20 mouse cellular contexts compared by ENCODE assay signal in genomic region chr8:71385212-71385835, GRCm38 (mm10). TPM values are rescaled to one million over a fixed set of nuclear protein-coding genes. Genes with fewer than 3 reads are reported as not detected.
DNase-seq lines count a peak whose midpoint lies in the region; ATAC-seq and TF ChIP-seq lines count a peak whose summit lies in the region.
"Had no signal": no experiment of that assay in that cellular context is flagged by ENCODE, and none has a peak within 500 bp of the region (broad histone marks: within the 10 kb centered on the region; RNA-seq: fewer than 3 reads in every experiment).

No protein-coding gene starts in this region.

- ATAC-seq in hindbrain, postnatal 0 days, result no peak
- no peak for ATAC-seq in hindbrain, embryonic 16.5 days
- no peak for ATAC-seq in lung, postnatal 0 days
- ATAC-seq in limb, embryonic 12.5 days (ENCODE audit: insufficient number of reproducible peaks, insufficient read depth, low FRiP score, low TSS enrichment, low read depth), result no peak

- in situ Hi-C loops in ES-E14 (cut with MboI; ENCODE audit: low sequenced_read_pairs in 2 of 2, unreplicated experiment in 2 of 2), result no loop called here

- H3K36me3 ChIP-seq in hindbrain, postnatal 0 days (ENCODE audit: insufficient read depth, low read length), result no peaks in the 10 kb centered on the region
- no peaks in the 10 kb centered on the region for H3K36me3 ChIP-seq in hindbrain, embryonic 16.5 days (ENCODE audit: control insufficient read depth, insufficient read depth, low read length)
- no peaks in the 10 kb centered on the region for H3K36me3 ChIP-seq in lung, postnatal 0 days (ENCODE audit: insufficient read depth, low read length)
- no peaks in the 10 kb centered on the region for H3K36me3 ChIP-seq in ES-E14 (ENCODE audit: control insufficient read depth, insufficient read depth, low read length, poor library complexity, severe bottlenecking)
- H3K36me3 ChIP-seq in limb, embryonic 12.5 days, result no peaks in the 10 kb centered on the region
- H3K36me3 ChIP-seq: heart, embryonic 13.5 days; limb, embryonic 13.5 days; neural tube, embryonic 13.5 days; stomach, embryonic 15.5 days had no signal

- DNase-seq in hindbrain, postnatal 0 days (ENCODE audit: low spot score), result no peak
- DNase-seq in lung, postnatal 0 days (ENCODE audit: low spot score), result no peak
- no peak for DNase-seq in lung, postnatal 10 days
- no peak for DNase-seq in ES-E14 (ENCODE audit: low read depth, low spot score)
- DNase-seq in spleen, adult 18-20 months, result no peak
- no peak for DNase-seq in thymus, postnatal 25 days
- DNase-seq: adrenal gland, postnatal 36 days; cerebellum, postnatal 25 days; gastrocnemius, postnatal 14 days; heart, postnatal 4 days; lung, embryonic 14.5 days; thymus, postnatal 14 days had no signal

- H3K27ac ChIP-seq in hindbrain, postnatal 0 days, result no peak overlapping the region
- no peak overlapping the region for H3K27ac ChIP-seq in hindbrain, embryonic 16.5 days (ENCODE audit: low read depth, low read length)
- H3K27ac ChIP-seq in lung, postnatal 0 days (ENCODE audit: low read length), result no peak overlapping the region
- H3K27ac ChIP-seq in ES-E14 (ENCODE audit: insufficient read depth, low read depth, low read length, poor library complexity, severe bottlenecking), result peak overlapping the region; percentile 81; the same call in 1 of the 2 replicates
- 0 out of 2 replicates have a peak overlapping the region, but pooled peaks have one; percentile 35 for H3K27ac ChIP-seq in limb, embryonic 12.5 days
- H3K27ac ChIP-seq: heart, embryonic 13.5 days; left cerebral cortex, adult 2 months; limb, embryonic 13.5 days; neural tube, embryonic 13.5 days; stomach, embryonic 15.5 days had no signal

- H3K4me1 ChIP-seq in hindbrain, postnatal 0 days (ENCODE audit: insufficient read depth, low read length), result peaks cover 4% of the 10 kb centered on the region; the same call in 1 of the 2 replicates
- peaks cover 14% of the 10 kb centered on the region for H3K4me1 ChIP-seq in hindbrain, embryonic 16.5 days (ENCODE audit: control insufficient read depth, insufficient read depth, low read depth, low read length)
- peaks cover 14% of the 10 kb centered on the region for H3K4me1 ChIP-seq in lung, postnatal 0 days (ENCODE audit: insufficient read depth, low read depth, low read length)
- peaks cover 10 to 25% of the 10 kb centered on the region in 2 experiments for H3K4me1 ChIP-seq in ES-E14 (ENCODE audit: control insufficient read depth in 2 of 2, insufficient read depth in 2 of 2, low read length in 2 of 2, poor library complexity in 1 of 2)
- H3K4me1 ChIP-seq in limb, embryonic 12.5 days (replicated peaks), result peaks cover 21% of the 10 kb centered on the region

- H3K9ac ChIP-seq in hindbrain, postnatal 0 days (replicated peaks; ENCODE audit: low read length), result no peak overlapping the region
- H3K9ac ChIP-seq in hindbrain, embryonic 16.5 days (ENCODE audit: low read depth, low read length), result no peak overlapping the region
- no peak overlapping the region for H3K9ac ChIP-seq in lung, postnatal 0 days (replicated peaks; ENCODE audit: low read depth)
- H3K9ac ChIP-seq in ES-E14 (ENCODE audit: insufficient read depth, low read depth, low read length, poor library complexity, severe bottlenecking), result peak overlapping the region; percentile 64; the same call in 1 of the 2 replicates
- H3K9ac ChIP-seq in limb, embryonic 12.5 days (replicated peaks), result no peak overlapping the region
- H3K9ac ChIP-seq: heart, embryonic 13.5 days; limb, embryonic 13.5 days; lung, embryonic 14.5 days; neural tube, embryonic 13.5 days; stomach, embryonic 15.5 days had no signal

- TF ChIP-seq CTCF in hindbrain, postnatal 0 days (IDR thresholded peaks at IDR 0.05; ENCODE audit: low read depth), result 0 out of 2 replicates have a peak, but pooled peaks have one; percentile 11
- TF ChIP-seq CTCF in lung, postnatal 0 days (IDR thresholded peaks at IDR 0.05), result peak; percentile 42; the same call in 1 of the 2 replicates

- H3K4me3 ChIP-seq in hindbrain, postnatal 0 days (ENCODE audit: low read length), result no peak overlapping the region
- no peak overlapping the region for H3K4me3 ChIP-seq in hindbrain, embryonic 16.5 days (ENCODE audit: low read length)
- no peak overlapping the region for H3K4me3 ChIP-seq in lung, postnatal 0 days (ENCODE audit: low read depth, low read length)
- peak overlapping the region; percentile 52 to 59 for H3K4me3 ChIP-seq in ES-E14 (ENCODE audit: insufficient read depth in 1 of 2, low read depth in 1 of 2, low read length in 2 of 2, poor library complexity in 1 of 2, severe bottlenecking in 1 of 2)
- no peak overlapping the region for H3K4me3 ChIP-seq in limb, embryonic 12.5 days (replicated peaks)
- H3K4me3 ChIP-seq: heart, embryonic 13.5 days; left cerebral cortex, adult 2 months; limb, embryonic 13.5 days; megakaryocyte, embryonic 14.5 days; neural tube, embryonic 13.5 days; stomach, embryonic 15.5 days had no signal

- H3K9me3 ChIP-seq in hindbrain, postnatal 0 days (ENCODE audit: low read length), result no peaks in the 10 kb centered on the region
- H3K9me3 ChIP-seq in hindbrain, embryonic 16.5 days (ENCODE audit: control insufficient read depth, low read length), result no peaks in the 10 kb centered on the region
- no peaks in the 10 kb centered on the region for H3K9me3 ChIP-seq in lung, postnatal 0 days (ENCODE audit: low read length)
- no peaks in the 10 kb centered on the region for H3K9me3 ChIP-seq in ES-E14 (ENCODE audit: control insufficient read depth, insufficient read depth, low read depth, low read length)
- no peaks in the 10 kb centered on the region; the same call in 1 of the 2 replicates for H3K9me3 ChIP-seq in limb, embryonic 12.5 days
- H3K9me3 ChIP-seq: heart, embryonic 13.5 days; limb, embryonic 13.5 days; neural tube, embryonic 13.5 days; stomach, embryonic 15.5 days had no signal

- no peaks in the 10 kb centered on the region for H3K27me3 ChIP-seq in hindbrain, postnatal 0 days (ENCODE audit: insufficient read depth, low read length)
- H3K27me3 ChIP-seq in hindbrain, embryonic 16.5 days (replicated peaks; ENCODE audit: control insufficient read depth, insufficient read depth, low read length), result no peaks in the 10 kb centered on the region
- no peaks in the 10 kb centered on the region for H3K27me3 ChIP-seq in lung, postnatal 0 days (replicated peaks; ENCODE audit: insufficient read depth, low read length)
- no peaks in the 10 kb centered on the region; the same call in 1 of the 2 replicates for H3K27me3 ChIP-seq in limb, embryonic 12.5 days
- H3K27me3 ChIP-seq: limb, embryonic 13.5 days; neural tube, embryonic 13.5 days; stomach, embryonic 15.5 days had no signal

- no peak for TF ChIP-seq EP300 in lung, postnatal 0 days (IDR thresholded peaks at IDR 0.05)

- no peak overlapping the region for H3K4me2 ChIP-seq in hindbrain, postnatal 0 days (ENCODE audit: low read depth, low read length)
- H3K4me2 ChIP-seq in hindbrain, embryonic 16.5 days (ENCODE audit: low read length), result no peak overlapping the region
- no peak overlapping the region for H3K4me2 ChIP-seq in lung, postnatal 0 days (replicated peaks; ENCODE audit: low read depth, low read length)
- H3K4me2 ChIP-seq in limb, embryonic 12.5 days, result no peak overlapping the region
- H3K4me2 ChIP-seq: heart, embryonic 13.5 days; limb, embryonic 13.5 days; lung, embryonic 14.5 days; neural tube, embryonic 13.5 days; stomach, embryonic 15.5 days had no signal

- 73% methylated on average over 12 of the region's 12 CpGs for WGBS in hindbrain, postnatal 0 days
- 76% methylated on average over 12 of the region's 12 CpGs for WGBS in hindbrain, embryonic 16.5 days
- 62% methylated on average over 12 of the region's 12 CpGs for WGBS in lung, postnatal 0 days
- WGBS in limb, embryonic 12.5 days, result 73% methylated on average over 12 of the region's 12 CpGs

RNA-seq across cellular contexts. Expression of gene Nr2f6, which starts 3.6 kb away (rescaled TPM):
- 127 and 129 TPM in 2 replicates for total RNA-seq in hindbrain, postnatal 0 days (2014; rRNA removed)
- polyA plus RNA-seq in hindbrain, postnatal 0 days (2015; fragmentation: Nextera tagmentation; extraction: Ambion mirVana), result 33.8 and 34.1 TPM in 2 replicates
- 20.7 and 23.6 TPM in 2 replicates for polyA plus RNA-seq in hindbrain, embryonic 16.5 days (2015; fragmentation: Nextera tagmentation; extraction: Ambion mirVana)
- polyA plus RNA-seq in lung, postnatal 0 days (2015; fragmentation: Nextera tagmentation; extraction: Ambion mirVana), result 61.5 and 69.4 TPM in 2 replicates
- 52.8 and 63.1 TPM in 2 replicates for total RNA-seq in ES-E14 (2012; rRNA removed)
- 65.8 and 72.4 TPM in 2 replicates for polyA plus RNA-seq in limb, embryonic 12.5 days (2016; fragmentation: Nextera tagmentation; extraction: Ambion mirVana)

RNA-seq across cellular contexts. Expression of gene Ushbp1, which starts 10.3 kb away (rescaled TPM):
- 2.9 and 4.8 TPM in 2 replicates for total RNA-seq in hindbrain, postnatal 0 days (2014; rRNA removed)
- polyA plus RNA-seq in hindbrain, postnatal 0 days (2015; fragmentation: Nextera tagmentation; extraction: Ambion mirVana), result 5.1 and 5.3 TPM in 2 replicates
- 7.3 and 9.5 TPM in 2 replicates for polyA plus RNA-seq in hindbrain, embryonic 16.5 days (2015; fragmentation: Nextera tagmentation; extraction: Ambion mirVana)
- polyA plus RNA-seq in lung, postnatal 0 days (2015; fragmentation: Nextera tagmentation; extraction: Ambion mirVana), result 29.5 and 42.0 TPM in 2 replicates
- 2.0 and 2.4 TPM in 2 replicates for total RNA-seq in ES-E14 (2012; rRNA removed)
- polyA plus RNA-seq in limb, embryonic 12.5 days (2016; fragmentation: Nextera tagmentation; extraction: Ambion mirVana), result 7.0 and 7.1 TPM in 2 replicates

RNA-seq across cellular contexts. Expression of gene Babam1, which starts 11.3 kb away (rescaled TPM):
- 75.6 and 103 TPM in 2 replicates for total RNA-seq in hindbrain, postnatal 0 days (2014; rRNA removed)
- polyA plus RNA-seq in hindbrain, postnatal 0 days (2015; fragmentation: Nextera tagmentation; extraction: Ambion mirVana), result 94.7 and 95.0 TPM in 2 replicates
- 97.3 and 101 TPM in 2 replicates for polyA plus RNA-seq in hindbrain, embryonic 16.5 days (2015; fragmentation: Nextera tagmentation; extraction: Ambion mirVana)
- 60.8 and 62.5 TPM in 2 replicates for polyA plus RNA-seq in lung, postnatal 0 days (2015; fragmentation: Nextera tagmentation; extraction: Ambion mirVana)
- total RNA-seq in ES-E14 (2012; rRNA removed), result 40.7 and 47.4 TPM in 2 replicates
- 96.9 TPM in 2 replicates for polyA plus RNA-seq in limb, embryonic 12.5 days (2016; fragmentation: Nextera tagmentation; extraction: Ambion mirVana)

RNA-seq across cellular contexts. Expression of gene Ocel1, which starts 14.2 kb away (rescaled TPM):
- total RNA-seq in hindbrain, postnatal 0 days (2014; rRNA removed), result 11.8 and 12.3 TPM in 2 replicates
- 5.0 and 5.8 TPM in 2 replicates for polyA plus RNA-seq in hindbrain, postnatal 0 days (2015; fragmentation: Nextera tagmentation; extraction: Ambion mirVana)
- polyA plus RNA-seq in hindbrain, embryonic 16.5 days (2015; fragmentation: Nextera tagmentation; extraction: Ambion mirVana), result 5.5 and 6.3 TPM in 2 replicates
- polyA plus RNA-seq in lung, postnatal 0 days (2015; fragmentation: Nextera tagmentation; extraction: Ambion mirVana), result 11.1 and 11.9 TPM in 2 replicates
- 7.4 and 9.4 TPM in 2 replicates for total RNA-seq in ES-E14 (2012; rRNA removed)
- polyA plus RNA-seq in limb, embryonic 12.5 days (2016; fragmentation: Nextera tagmentation; extraction: Ambion mirVana), result 4.2 and 4.9 TPM in 2 replicates

RNA-seq across cellular contexts. Expression of gene Use1, which starts 18.7 kb away (rescaled TPM):
- total RNA-seq in hindbrain, postnatal 0 days (2014; rRNA removed), result 116 and 119 TPM in 2 replicates
- polyA plus RNA-seq in hindbrain, postnatal 0 days (2015; fragmentation: Nextera tagmentation; extraction: Ambion mirVana), result 123 and 129 TPM in 2 replicates
- polyA plus RNA-seq in hindbrain, embryonic 16.5 days (2015; fragmentation: Nextera tagmentation; extraction: Ambion mirVana), result 115 and 120 TPM in 2 replicates
- polyA plus RNA-seq in lung, postnatal 0 days (2015; fragmentation: Nextera tagmentation; extraction: Ambion mirVana), result 136 and 139 TPM in 2 replicates
- 112 and 144 TPM in 2 replicates for total RNA-seq in ES-E14 (2012; rRNA removed)
- polyA plus RNA-seq in limb, embryonic 12.5 days (2016; fragmentation: Nextera tagmentation; extraction: Ambion mirVana), result 92.7 and 100 TPM in 2 replicates

Comparison
In these comparisons a context has a peak if more than half of its experiments do, and no peak if none do; other contexts are left out.
1. H3K27ac ChIP-seq: peak in ES-E14 (single experiment) and limb, embryonic 12.5 days (single experiment); none in hindbrain, postnatal 0 days (single experiment), hindbrain, embryonic 16.5 days (single experiment) and lung, postnatal 0 days (single experiment).
2. H3K4me3 ChIP-seq: peak in ES-E14 (2 of 2); none in hindbrain, postnatal 0 days (single experiment), hindbrain, embryonic 16.5 days (single experiment), lung, postnatal 0 days (single experiment) and limb, embryonic 12.5 days (single experiment).